Mouse (Mus musculus): ENCODE measurements at regions not wholly inside any gene's neighbourhood (a gene's known extent, or its start where the extent isn't known, plus 50 kb on each side); places are given as distances from the start of the nearest gene placed in this dataset.

DNA sequence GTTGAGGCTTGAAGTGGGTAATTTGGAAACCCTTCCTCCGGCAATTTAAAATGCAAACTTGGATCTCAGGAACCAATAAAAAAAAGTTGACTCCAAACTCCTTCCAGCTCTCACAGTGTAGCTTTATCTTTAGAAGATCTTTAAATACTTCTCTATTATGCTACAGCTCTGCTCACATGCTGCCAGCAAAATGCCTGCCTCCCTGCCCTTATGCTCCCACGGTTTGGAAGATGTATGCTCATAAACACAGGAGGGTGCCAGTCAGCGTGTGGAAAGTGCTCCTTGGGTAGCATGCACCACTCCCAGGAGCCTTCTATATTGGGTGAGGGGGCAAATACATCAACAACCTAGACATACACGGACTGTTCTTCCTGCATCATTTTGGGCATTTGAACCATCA lies 123.2 kb upstream of the Arl4c start:
- DNase-seq (ENCODE audit: low spot score) = no peak
- H3K27ac ChIP-seq = no peak overlapping the region
- no peaks in the 10 kb centered on the region for H3K27me3 ChIP-seq (ENCODE audit: insufficient read depth, poor library complexity, severe bottlenecking)
- H3K36me3 ChIP-seq = no peaks in the 10 kb centered on the region
- no peak overlapping the region for H3K4me3 ChIP-seq
- H3K4me1 ChIP-seq (replicated peaks) = no peaks in the 10 kb centered on the region
- whole genome bisulfite sequencing = 88% methylated on average over 4 of the region's 4 CpGs
- no peaks in the 10 kb centered on the region for H3K9me3 ChIP-seq

DNA sequence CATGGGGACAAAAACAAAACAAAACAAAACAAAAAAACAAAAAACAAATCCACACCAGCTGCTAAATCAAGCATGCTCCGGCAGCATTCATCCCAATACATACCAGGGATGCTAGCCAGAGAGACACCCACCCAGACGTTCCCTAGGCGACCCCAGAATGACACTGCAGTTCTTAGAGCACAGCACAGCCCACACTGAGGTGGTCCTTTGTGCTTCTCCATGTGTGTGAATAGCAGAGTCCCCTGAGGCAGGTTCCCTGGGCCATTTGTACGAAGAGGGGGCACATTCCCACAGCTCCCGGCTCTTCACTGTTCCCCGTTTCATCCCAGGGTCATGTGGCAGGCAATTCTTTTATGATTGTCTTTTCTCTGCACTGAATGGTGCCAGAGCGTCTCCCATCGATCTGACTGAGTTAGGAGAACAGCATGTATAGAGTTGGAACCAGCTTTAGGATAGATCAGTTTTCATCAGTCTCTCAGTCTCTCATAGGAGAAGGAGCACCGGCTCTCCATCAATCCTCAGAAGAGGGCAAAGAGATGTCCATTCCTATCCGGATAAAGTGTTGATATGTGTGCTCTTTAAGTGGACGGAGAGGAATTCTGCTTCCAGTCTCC lies 136.7 kb upstream of the Arl4c start:
- no peaks in the 10 kb centered on the region for H3K36me3 ChIP-seq
- no peak overlapping the region for H3K4me3 ChIP-seq
- DNase-seq (ENCODE audit: low spot score) = peak; percentile 75
- peak overlapping the region; percentile 90 for H3K27ac ChIP-seq
- peaks cover 3% of the 10 kb centered on the region; the same call in 1 of the 2 replicates for H3K9me3 ChIP-seq
- H3K4me1 ChIP-seq (replicated peaks) = peaks cover 41% of the 10 kb centered on the region
- H3K27me3 ChIP-seq (ENCODE audit: insufficient read depth, poor library complexity, severe bottlenecking) = no peaks in the 10 kb centered on the region
- 27% methylated on average over 11 of the region's 11 CpGs for WGBS

DNA sequence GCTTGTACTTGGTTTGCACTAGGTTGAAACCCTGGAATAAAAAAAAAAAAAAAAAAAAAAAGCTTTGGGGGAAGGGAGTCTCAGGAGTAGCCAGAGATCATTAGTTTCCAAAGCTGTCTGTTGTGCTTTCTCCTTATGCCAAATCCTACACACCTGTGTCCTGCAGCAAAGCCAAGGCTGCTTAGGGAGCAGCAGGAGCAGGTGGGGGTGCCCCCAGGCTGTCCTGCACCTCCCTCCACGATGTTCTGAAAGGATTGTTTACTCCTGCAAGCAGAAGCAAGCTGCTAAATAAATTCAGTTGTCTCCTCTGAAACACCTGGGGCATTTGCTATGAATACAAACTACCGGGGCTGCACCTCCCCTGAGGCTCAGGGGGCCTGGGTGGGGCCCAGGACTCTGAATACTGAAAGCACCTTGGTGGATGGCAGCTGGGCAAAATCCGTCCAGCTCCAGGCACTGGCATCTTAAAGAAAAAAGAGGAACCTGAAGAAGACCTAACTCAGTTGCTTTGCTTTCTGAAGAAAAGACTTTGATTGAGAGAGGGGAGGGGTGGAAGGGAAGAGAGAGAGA lies 137.5 kb upstream of the Arl4c start:
- Histone ChIP-seq H3K36me3 (no peaks in the 10 kb centered on the region), H3K27ac (peak overlapping the region; percentile 90), H3K4me3 (no peak overlapping the region), H3K27me3 (ENCODE audit: insufficient read depth, poor library complexity, severe bottlenecking) (no peaks in the 10 kb centered on the region), H3K4me1 (replicated peaks) (peaks cover 41% of the 10 kb centered on the region), H3K9me3 (peaks cover 7% of the 10 kb centered on the region; the same call in 1 of the 2 replicates)
- WGBS = 12% methylated on average over 3 of the region's 3 CpGs
- peak; percentile 12 for DNase-seq (ENCODE audit: low spot score)

DNA sequence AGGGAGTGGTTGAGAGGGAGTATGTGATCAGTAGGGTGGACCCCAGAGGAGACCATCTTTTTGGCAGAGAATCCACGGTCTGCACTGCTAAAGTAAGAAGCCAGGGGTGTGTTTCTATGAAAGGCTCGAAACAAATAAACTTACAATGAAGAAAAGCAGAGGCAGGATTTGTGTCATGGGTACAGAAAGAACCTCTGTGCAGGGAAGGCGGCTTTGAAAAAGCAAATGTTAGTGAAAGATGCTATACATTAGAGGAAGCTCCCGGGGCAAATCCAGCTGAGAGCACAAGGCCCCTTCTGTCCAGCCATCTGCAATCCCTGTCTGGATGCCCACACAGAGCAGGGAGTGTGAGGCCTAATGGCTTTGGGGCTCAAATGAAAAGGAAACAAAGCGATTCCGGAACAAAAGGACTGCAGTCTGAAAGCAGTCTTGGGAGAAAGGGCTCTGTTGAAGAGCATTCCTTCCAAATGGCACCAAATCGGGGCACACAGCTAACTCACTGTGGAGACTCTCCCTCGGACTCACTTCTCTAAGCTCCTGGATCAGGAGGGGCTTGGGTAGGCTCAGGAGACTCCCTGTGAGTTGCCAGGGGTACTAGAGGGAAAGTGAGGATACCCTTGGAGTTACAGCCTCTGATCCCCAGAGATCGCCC lies 138.1 kb upstream of the Arl4c start:
- 14% methylated on average over 9 of the region's 9 CpGs for WGBS
- peaks cover 41% of the 10 kb centered on the region for H3K4me1 ChIP-seq (replicated peaks)
- H3K4me3 ChIP-seq = no peak overlapping the region
- H3K27me3 ChIP-seq (ENCODE audit: insufficient read depth, poor library complexity, severe bottlenecking) = no peaks in the 10 kb centered on the region
- no peaks in the 10 kb centered on the region for H3K36me3 ChIP-seq
- H3K9me3 ChIP-seq = peaks cover 7% of the 10 kb centered on the region; the same call in 1 of the 2 replicates
- peak; percentile 61 for DNase-seq (ENCODE audit: low spot score)
- H3K27ac ChIP-seq = peak overlapping the region; percentile 90

DNA sequence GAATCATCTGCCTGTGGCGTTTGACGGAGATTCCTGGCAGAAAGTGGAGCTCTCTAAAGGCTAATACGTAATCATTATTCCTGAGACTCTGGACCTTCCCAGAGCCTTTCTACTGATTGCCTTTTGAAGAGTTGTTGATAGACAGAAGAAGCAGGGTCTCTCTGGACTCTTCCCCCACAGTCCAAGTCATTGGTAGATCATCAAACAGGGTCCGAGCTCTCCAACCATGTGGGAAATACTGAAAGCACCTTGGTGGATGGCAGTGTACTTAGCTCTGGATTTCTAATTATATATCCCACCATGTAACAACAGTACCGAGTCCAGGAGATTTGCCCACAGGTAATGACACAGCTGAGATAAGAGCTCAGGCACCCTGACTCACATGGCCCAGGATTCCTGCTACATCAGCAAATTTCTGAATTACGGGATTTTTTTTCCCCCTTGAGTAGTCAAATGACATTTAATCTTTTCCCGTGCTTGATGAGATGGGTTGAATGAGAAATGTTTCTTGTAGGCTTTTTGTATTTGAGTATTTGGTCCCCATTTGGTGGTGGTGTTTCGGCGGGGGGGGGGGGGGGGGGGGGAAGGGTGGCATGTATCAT lies 139.1 kb upstream of the Arl4c start:
- WGBS = 79% methylated on average over 9 of the region's 9 CpGs
- Histone ChIP-seq H3K27me3 (ENCODE audit: insufficient read depth, poor library complexity, severe bottlenecking) (no peaks in the 10 kb centered on the region), H3K4me1 (replicated peaks) (peaks cover 44% of the 10 kb centered on the region), H3K27ac (peak overlapping the region; percentile 90), H3K36me3 (no peaks in the 10 kb centered on the region), H3K9me3 (peaks cover 7% of the 10 kb centered on the region; the same call in 1 of the 2 replicates), H3K4me3 (no peak overlapping the region)
- no peak for DNase-seq (ENCODE audit: low spot score)

DNA sequence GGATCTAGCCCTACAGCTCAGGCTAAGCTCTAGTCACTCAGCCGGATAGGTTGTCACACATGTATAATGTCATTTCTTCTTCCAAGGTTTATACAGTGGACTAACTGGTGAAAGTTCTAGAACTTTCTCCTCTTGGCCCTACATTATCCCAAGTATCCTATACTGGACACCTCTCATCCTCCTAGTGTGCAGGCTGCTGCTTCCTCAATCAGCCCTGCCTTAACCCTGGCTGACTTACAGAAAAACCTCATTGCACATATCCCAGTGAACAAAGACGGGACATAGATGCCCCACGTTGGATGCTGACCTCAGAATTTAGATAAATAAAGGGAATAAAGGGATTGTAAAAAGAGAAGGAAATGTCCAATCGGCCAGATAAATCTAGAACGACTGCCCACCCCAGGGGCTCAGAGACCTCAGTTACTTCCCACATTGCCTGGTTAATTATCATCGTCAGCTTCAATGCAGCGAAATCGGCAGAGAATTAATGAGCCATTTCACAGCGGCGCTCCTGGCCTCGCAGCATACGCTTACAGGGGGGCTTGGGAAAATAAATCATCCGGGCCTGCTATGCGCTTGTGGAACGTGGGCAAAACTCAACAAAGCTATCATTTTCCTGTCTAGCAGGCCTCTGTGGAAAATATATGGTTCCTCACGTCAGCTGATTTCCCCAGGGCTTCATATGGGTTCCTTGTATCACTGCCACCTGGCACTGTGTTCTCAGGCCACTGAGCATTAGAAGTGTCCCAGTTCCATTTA lies 145.5 kb upstream of the Arl4c start:
- H3K36me3 ChIP-seq = no peaks in the 10 kb centered on the region
- peak overlapping the region; percentile 29; the same call in 1 of the 2 replicates for H3K27ac ChIP-seq
- 75% methylated on average over 16 of the region's 16 CpGs for WGBS
- peaks cover 7% of the 10 kb centered on the region; the same call in 1 of the 2 replicates for H3K9me3 ChIP-seq
- no peaks in the 10 kb centered on the region for H3K27me3 ChIP-seq (ENCODE audit: insufficient read depth, poor library complexity, severe bottlenecking)
- H3K4me3 ChIP-seq = no peak overlapping the region
- peaks cover 8% of the 10 kb centered on the region; the same call in 1 of the 2 replicates for H3K4me1 ChIP-seq (replicated peaks)
- DNase-seq (ENCODE audit: low spot score) = no peak

DNA sequence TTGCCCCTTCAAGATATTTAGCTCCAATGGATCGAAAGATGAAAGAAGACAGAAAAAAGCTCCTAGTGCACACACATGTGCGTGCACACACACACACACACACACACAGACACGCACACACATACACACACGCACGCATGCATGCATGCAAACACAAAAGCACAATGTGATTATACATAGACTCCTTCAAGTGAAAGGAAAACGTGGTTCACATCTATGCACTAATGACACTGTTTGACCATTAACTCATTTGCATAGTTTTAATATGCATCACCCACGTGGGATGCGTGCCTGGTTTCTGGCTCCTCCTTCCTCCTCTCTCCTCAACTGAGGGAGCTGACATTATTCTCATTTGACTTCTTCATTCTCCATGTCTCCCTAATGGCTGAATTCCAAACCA lies 146.2 kb upstream of the Arl4c start:
- Histone ChIP-seq H3K9me3 (peaks cover 7% of the 10 kb centered on the region; the same call in 1 of the 2 replicates), H3K4me3 (no peak overlapping the region), H3K4me1 (replicated peaks) (peaks cover 8% of the 10 kb centered on the region; the same call in 1 of the 2 replicates), H3K27me3 (ENCODE audit: insufficient read depth, poor library complexity, severe bottlenecking) (no peaks in the 10 kb centered on the region), H3K36me3 (no peaks in the 10 kb centered on the region), H3K27ac (no peak overlapping the region)
- no peak for DNase-seq (ENCODE audit: low spot score)
- WGBS = 83% methylated on average over 8 of the region's 8 CpGs

DNA sequence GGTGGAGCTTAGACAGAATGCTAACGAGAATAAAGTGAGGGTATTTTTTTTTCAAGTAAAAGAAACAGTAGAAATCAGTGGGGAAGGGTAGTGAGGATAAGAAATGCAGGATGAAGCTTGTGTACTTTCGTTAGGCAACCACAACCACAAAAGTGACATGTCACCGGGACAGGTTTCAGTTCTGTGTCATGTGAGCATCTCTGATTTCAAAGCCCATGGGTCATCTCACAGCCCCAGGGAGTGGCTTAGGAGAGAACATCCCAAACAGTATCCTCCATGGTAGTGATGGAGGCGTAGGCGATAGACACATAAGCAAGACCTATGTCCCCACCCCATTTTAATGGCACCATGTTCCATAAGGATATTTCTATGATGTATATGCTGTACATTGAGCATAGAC lies 147.4 kb upstream of the Arl4c start:
- H3K27me3 ChIP-seq (ENCODE audit: insufficient read depth, poor library complexity, severe bottlenecking) = no peaks in the 10 kb centered on the region
- no peaks in the 10 kb centered on the region for H3K9me3 ChIP-seq
- H3K36me3 ChIP-seq = no peaks in the 10 kb centered on the region
- H3K4me3 ChIP-seq = no peak overlapping the region
- WGBS = 92% methylated on average over 5 of the region's 5 CpGs
- H3K27ac ChIP-seq = no peak overlapping the region
- H3K4me1 ChIP-seq (replicated peaks) = peaks cover 8% of the 10 kb centered on the region; the same call in 1 of the 2 replicates
- no peak for DNase-seq (ENCODE audit: low spot score)

DNA sequence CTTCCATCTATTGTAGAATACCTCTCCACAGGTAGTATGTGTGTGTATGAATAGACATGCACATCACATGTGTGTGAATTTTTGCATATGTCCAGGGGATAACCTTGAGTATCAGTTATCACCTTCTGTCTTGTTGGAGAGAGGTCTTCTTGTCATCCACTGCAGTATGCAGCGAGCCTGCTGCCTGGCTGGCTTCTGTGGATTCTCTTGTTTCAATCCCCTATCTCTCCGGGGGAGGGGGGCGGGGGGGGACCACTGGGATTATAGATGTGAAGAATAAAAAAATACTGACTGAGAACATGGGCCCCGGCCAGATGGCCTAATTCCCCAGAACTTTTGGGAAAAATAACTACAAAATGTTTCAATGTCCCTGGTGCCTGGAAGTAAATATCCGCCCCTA lies 149.9 kb upstream of the Arl4c start:
- H3K27ac ChIP-seq = no peak overlapping the region
- peaks cover 5% of the 10 kb centered on the region; the same call in 1 of the 2 replicates for H3K4me1 ChIP-seq (replicated peaks)
- no peaks in the 10 kb centered on the region for H3K9me3 ChIP-seq
- DNase-seq (ENCODE audit: low spot score) = no peak
- H3K36me3 ChIP-seq = no peaks in the 10 kb centered on the region
- WGBS = 86% methylated on average over 5 of the region's 5 CpGs
- no peak overlapping the region for H3K4me3 ChIP-seq
- H3K27me3 ChIP-seq (ENCODE audit: insufficient read depth, poor library complexity, severe bottlenecking) = no peaks in the 10 kb centered on the region

DNA sequence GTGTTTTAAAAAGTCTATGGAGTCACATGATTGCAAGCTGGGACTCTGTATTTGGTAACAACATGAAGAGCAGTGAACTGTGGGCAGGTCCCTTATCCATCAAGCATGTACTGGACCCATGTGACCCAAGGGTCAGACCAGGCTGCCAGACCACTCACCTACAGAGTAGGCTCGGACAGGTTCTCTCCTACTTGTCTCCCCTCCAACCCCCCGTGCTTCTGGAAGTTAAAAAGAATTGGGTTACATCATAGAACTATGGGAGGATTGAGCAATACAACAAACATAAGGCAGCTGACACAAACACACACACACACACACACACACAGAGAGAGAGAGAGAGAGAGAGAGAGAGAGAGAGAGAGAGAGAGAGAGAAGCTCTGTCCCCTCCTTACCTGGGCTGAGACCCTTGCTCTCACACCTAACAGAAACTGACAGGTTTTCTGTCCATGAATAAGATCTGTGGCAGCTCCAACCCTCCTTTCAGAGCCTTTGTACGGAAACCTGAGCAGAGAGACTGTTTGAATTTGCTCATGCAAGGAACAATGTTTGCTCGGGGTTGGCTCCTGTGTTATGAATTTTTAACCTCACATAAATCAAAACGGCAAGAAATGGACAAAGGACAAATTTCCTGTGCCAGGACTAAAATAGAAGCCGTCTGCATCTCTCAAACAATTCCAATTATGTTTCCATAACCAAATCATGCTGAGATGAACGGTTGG lies 159.0 kb upstream of the Arl4c start:
- no peaks in the 10 kb centered on the region for H3K9me3 ChIP-seq
- no peak overlapping the region for H3K4me3 ChIP-seq
- no peak for DNase-seq (ENCODE audit: low spot score)
- peaks cover 6% of the 10 kb centered on the region for H3K4me1 ChIP-seq (replicated peaks)
- WGBS = 75% methylated on average over 7 of the region's 7 CpGs
- H3K27me3 ChIP-seq (ENCODE audit: insufficient read depth, poor library complexity, severe bottlenecking) = no peaks in the 10 kb centered on the region
- H3K27ac ChIP-seq = no peak overlapping the region
- no peaks in the 10 kb centered on the region for H3K36me3 ChIP-seq

DNA sequence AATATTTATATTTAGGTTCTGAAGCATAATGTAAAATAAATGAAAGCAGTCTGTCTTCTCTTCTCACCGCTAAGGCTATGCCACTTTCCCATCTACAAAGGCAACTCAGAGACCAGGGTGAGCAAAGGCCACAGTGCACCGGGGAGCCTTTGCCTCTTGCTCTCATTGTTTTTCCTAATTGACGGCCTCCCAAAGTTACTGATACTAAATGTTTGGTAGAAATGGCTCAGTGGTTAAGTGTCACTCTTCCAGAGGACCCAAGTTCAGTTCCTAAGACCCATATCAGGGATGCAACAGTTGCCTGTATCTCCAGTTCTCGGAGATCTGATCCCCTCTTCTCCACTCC lies 159.5 kb upstream of the Arl4c start:
- no peak for DNase-seq (ENCODE audit: low spot score)
- WGBS = 77% methylated on average over 4 of the region's 4 CpGs
- H3K27ac ChIP-seq = no peak overlapping the region

DNA sequence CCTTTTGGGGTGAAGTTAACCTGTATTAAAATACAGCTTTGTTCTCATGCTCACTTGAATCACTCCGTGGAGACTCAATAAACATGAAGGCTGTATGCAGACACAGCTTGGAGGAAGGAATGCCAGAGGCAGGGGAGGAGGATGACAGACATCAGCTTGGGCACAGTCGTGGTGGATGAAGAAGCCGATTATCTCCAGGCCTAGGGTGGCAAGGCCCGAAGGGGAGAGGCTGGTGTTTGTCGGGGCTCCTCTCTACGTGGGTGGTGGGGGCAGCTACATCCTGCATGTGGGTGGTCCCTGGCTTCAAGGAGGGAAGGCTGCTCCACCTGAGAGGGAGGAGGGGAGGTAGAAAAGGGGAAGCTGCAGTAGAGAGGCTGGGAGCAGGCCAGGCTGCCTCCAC lies 163.4 kb upstream of the Arl4c start:
- no peaks in the 10 kb centered on the region for H3K36me3 ChIP-seq
- H3K4me3 ChIP-seq = no peak overlapping the region
- no peak for DNase-seq (ENCODE audit: low spot score)
- H3K9me3 ChIP-seq = no peaks in the 10 kb centered on the region
- peak overlapping the region; percentile 56 for H3K27ac ChIP-seq
- 58% methylated on average over 6 of the region's 6 CpGs for WGBS
- no peaks in the 10 kb centered on the region for H3K27me3 ChIP-seq (ENCODE audit: insufficient read depth, poor library complexity, severe bottlenecking)
- peaks cover 9% of the 10 kb centered on the region for H3K4me1 ChIP-seq (replicated peaks)

More for the DNA sequence above, 159.5 kb upstream of the Arl4c start:
- Histone ChIP-seq H3K4me3 (no peak overlapping the region), H3K36me3 (no peaks in the 10 kb centered on the region), H3K4me1 (replicated peaks) (peaks cover 6% of the 10 kb centered on the region), H3K27me3 (ENCODE audit: insufficient read depth, poor library complexity, severe bottlenecking) (no peaks in the 10 kb centered on the region), H3K9me3 (no peaks in the 10 kb centered on the region)

Data from hindbrain, embryonic 10.5 days (tissue).